Mouse (Mus musculus) bone marrow macrophage, adult 2 months (primary cell): ENCODE measurements at regions not wholly inside any gene's neighbourhood (a gene's known extent, or its start where the extent isn't known, plus 50 kb on each side); places are given as distances from the start of the nearest gene placed in this dataset.

Experiments used
- CTCF ChIP-seq: IDR thresholded peaks from 2 replicates; pipeline ENCODE4 v1.5.1; 2012; ENCODE audit warnings: low read depth, mild to moderate bottlenecking, low read length, moderate library complexity
- POLR2A ChIP-seq: IDR thresholded peaks from 2 replicates; pipeline ENCODE4 v1.6.1; 2012; ENCODE audit warnings: mild to moderate bottlenecking, low read depth, low read length, borderline replicate concordance

DNA sequence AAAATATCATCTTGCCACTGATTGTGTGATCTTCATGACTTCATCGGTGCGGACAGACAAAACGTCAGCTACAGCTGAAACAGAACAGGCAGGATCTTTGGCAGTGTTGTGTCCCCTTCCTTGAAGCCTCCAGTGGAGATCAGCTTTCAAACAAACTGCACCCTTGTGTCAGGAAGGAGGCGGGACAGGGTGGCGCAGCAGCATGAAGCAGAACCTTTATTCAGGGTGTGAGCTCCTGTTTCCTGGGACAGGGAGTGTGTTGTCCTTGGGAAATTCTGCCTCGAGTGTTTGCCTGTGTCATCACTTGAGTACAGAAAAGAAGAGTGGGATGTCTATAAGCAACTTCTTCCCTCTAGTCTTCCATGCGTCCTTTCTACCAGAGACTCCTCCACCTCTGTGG, 232.7 kb upstream of the A1bg start:
- TF ChIP-seq POLR2A: no peak
- TF ChIP-seq CTCF: no peak
